Mouse (Mus musculus) megakaryocyte, embryonic 14.5 days (primary cell): Measurements from ENCODE around the gene Ube2o.

Experiments
- FLI1 ChIP-seq: IDR thresholded peaks from 2 replicates; pipeline ENCODE4 v1.6.1; 2012; ENCODE audit warnings: low read length, inconsistent platforms, mixed read lengths
- GATA1 ChIP-seq: IDR thresholded peaks from 3 replicates; pipeline ENCODE4 v1.6.1; 2012; ENCODE audit warnings: mixed read lengths, low read length, inconsistent platforms, borderline replicate concordance

- TF ChIP-seq GATA1 (no peak), FLI1 (no peak)
Measured at GRCm38 (mm10) chr11:116512987-116513386, 68.3 kb downstream of the Ube2o start.
